Mouse (Mus musculus) heart, adult 2 months (tissue): ENCODE measurements at regions not wholly inside any gene's neighbourhood (a gene's known extent, or its start where the extent isn't known, plus 50 kb on each side); places are given as distances from the start of the nearest gene placed in this dataset.
A peak's percentile ranks its signal among the peaks of the same experiment; 100 is the strongest.

Experiments
- DNase-seq, 2 experiments: peaks; one replicate each; pipeline ENCODE4 v3.0.0; 2021
- H3K27ac ChIP-seq: fragments of 200-600 bp; 2 replicates; pipeline ENCODE4 v1.8.1; 2022
- H3K27me3 ChIP-seq: fragments of 200-500 bp; 2 replicates; pipeline ENCODE4 v1.6.1; 2012; ENCODE audit warnings: mild to moderate bottlenecking, low read length, inconsistent platforms, mixed read lengths; ENCODE audit not compliant: control insufficient read depth, insufficient read depth
- H3K36me3 ChIP-seq: fragments of 200-500 bp; 2 replicates; pipeline ENCODE4 v1.6.1; 2012; ENCODE audit warnings: low read length, inconsistent platforms; ENCODE audit not compliant: control insufficient read depth, insufficient read depth
- H3K4me1 ChIP-seq: fragments of 200-500 bp; 2 replicates; pipeline ENCODE4 v1.6.1; 2011; ENCODE audit warnings: low read length; ENCODE audit not compliant: control insufficient read depth, insufficient read depth
- H3K4me3 ChIP-seq: fragments of 200-600 bp; 2 replicates; pipeline ENCODE4 v1.8.1; 2022
- H3K79me2 ChIP-seq: fragments of 200-500 bp; replicated peaks from 2 replicates; pipeline ENCODE4 v1.6.1; 2012; ENCODE audit warnings: mild to moderate bottlenecking, inconsistent platforms, low read length, moderate library complexity, mixed read lengths; ENCODE audit not compliant: control insufficient read depth, insufficient read depth
- H3K9ac ChIP-seq: fragments of 200-500 bp; 2 replicates; pipeline ENCODE4 v1.6.1; 2012; ENCODE audit warnings: low read depth, mild to moderate bottlenecking, control low read depth, inconsistent platforms, low read length, mixed read lengths
- CTCF ChIP-seq: fragments of 200-600 bp; IDR thresholded peaks from 2 replicates; pipeline ENCODE4 v1.8.1; 2022; ENCODE audit warnings: antibody characterized with exemption, mild to moderate bottlenecking, moderate library complexity
- EP300 ChIP-seq: fragments of 200-500 bp; IDR thresholded peaks from 2 replicates; pipeline ENCODE4 v1.6.1; 2011; ENCODE audit warnings: low read depth, low read length, control low read depth; ENCODE audit not compliant: insufficient read depth
- POLR2A ChIP-seq: fragments of 200-500 bp; IDR thresholded peaks from 2 replicates; pipeline ENCODE4 v1.6.1; 2011; ENCODE audit warnings: mild to moderate bottlenecking, low read depth, low read length, control low read depth; ENCODE audit not compliant: insufficient read depth
- WGBS: fragments of 180-500 bp; shearing (Covaris S2); methylation state at CpG from one replicate; pipeline ENCODE4 v1.1.7; 2018; 5-methylcytosine and 5-hydroxymethylcytosine counted together
- intact Hi-C: fragments of 180-260 bp; cut with DNase I; formaldehyde crosslinking; loops from one replicate; pipeline ENCODE4 v1.15.1; 2025

GRCm38 (mm10) chr13:101013604-101014003 lies 180.4 kb upstream of the Slc30a5 start:
- H3K4me3 ChIP-seq = no peak overlapping the region
- no peak overlapping the region for H3K27ac ChIP-seq
- no peaks in the 10 kb centered on the region for H3K36me3 ChIP-seq
- DNase-seq = no peak
- no peaks in the 10 kb centered on the region for H3K27me3 ChIP-seq
- TF ChIP-seq CTCF (no peak), POLR2A (no peak)
- intact Hi-C loops = no loop called here
- no peak overlapping the region for H3K9ac ChIP-seq
- H3K79me2 ChIP-seq = no peaks in the 10 kb centered on the region
- WGBS = 85% methylated on average over 2 of the region's 2 CpGs
- no peaks in the 10 kb centered on the region for H3K4me1 ChIP-seq

GRCm38 (mm10) chr13:100990646-100991045 lies 157.4 kb upstream of the Slc30a5 start:
- Histone ChIP-seq H3K79me2 (no peaks in the 10 kb centered on the region), H3K4me3 (no peak overlapping the region), H3K27ac (no peak overlapping the region), H3K9ac (no peak overlapping the region), H3K27me3 (no peaks in the 10 kb centered on the region), H3K36me3 (no peaks in the 10 kb centered on the region), H3K4me1 (no peaks in the 10 kb centered on the region)
- DNase-seq = no peak
- intact Hi-C loops = no loop called here
- 81% methylated on average over 2 of the region's 2 CpGs for WGBS
- TF ChIP-seq POLR2A (no peak), EP300 (no peak), CTCF (no peak)

- intact Hi-C loops = no loop called here
- no peak overlapping the region for H3K9ac ChIP-seq
- 67% methylated on average over 13 of the region's 13 CpGs for WGBS
- no peak overlapping the region for H3K27ac ChIP-seq
- no peaks in the 10 kb centered on the region for H3K79me2 ChIP-seq
- H3K4me1 ChIP-seq = no peaks in the 10 kb centered on the region
- no peaks in the 10 kb centered on the region for H3K36me3 ChIP-seq
- TF ChIP-seq EP300 (no peak), POLR2A (no peak), CTCF (no peak)
- peak; percentile 6 to 18 for DNase-seq
- H3K27me3 ChIP-seq = no peaks in the 10 kb centered on the region
- H3K4me3 ChIP-seq = no peak overlapping the region
These were observed 155.7 kb upstream of the Slc30a5 start for GRCm38 (mm10) chr13:100988671-100989531.

DNA sequence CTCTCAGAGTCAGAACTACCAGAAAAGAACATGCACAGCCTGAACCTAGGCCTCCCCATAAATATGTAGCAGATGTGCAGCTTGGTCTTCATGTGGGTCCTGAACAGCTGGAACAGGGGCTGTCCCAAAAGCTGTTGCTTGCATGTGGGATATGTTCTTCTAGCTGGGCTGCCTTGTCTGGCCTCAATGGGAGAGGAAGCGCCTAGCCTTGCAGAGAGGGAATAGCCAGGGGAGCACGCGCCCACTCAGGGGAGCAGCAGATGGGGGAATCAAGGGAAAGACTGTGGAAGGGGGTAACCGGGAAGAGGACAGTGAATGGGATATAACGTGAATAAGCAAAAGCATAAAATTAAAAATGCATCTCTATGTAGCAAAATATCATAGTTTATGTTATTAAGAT lies 154.9 kb upstream of the Slc30a5 start:
- Histone ChIP-seq H3K4me1 (no peaks in the 10 kb centered on the region), H3K79me2 (no peaks in the 10 kb centered on the region), H3K27ac (no peak overlapping the region), H3K4me3 (no peak overlapping the region), H3K9ac (no peak overlapping the region), H3K36me3 (no peaks in the 10 kb centered on the region), H3K27me3 (no peaks in the 10 kb centered on the region)
- no peak for DNase-seq
- 94% methylated on average over 5 of the region's 5 CpGs for WGBS
- TF ChIP-seq POLR2A (no peak), EP300 (no peak), CTCF (no peak)
- intact Hi-C loops = no loop called here

DNA sequence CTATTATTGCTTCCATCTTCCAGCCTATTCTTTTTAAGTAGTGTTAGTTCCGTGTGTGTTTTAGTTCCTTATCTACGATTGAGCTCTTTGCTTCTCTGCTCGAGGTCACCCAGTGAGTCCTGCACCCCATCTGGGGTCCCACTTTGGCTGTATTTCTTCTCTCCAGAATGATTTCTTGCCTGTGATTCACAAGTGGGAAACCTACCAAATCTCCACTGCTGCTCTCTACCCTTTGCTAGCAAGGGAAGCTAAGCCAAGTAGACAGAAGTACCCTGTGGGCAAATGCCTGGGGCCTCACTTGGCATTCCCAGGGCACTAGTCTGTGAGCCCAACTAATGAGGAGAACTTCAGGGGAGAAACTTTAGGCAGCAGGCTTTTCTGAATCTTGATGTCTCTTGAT lies 142.5 kb upstream of the Slc30a5 start:
- no peak for DNase-seq
- H3K36me3 ChIP-seq = no peaks in the 10 kb centered on the region
- 27% methylated on average over 3 of the region's 3 CpGs for WGBS
- no peaks in the 10 kb centered on the region for H3K27me3 ChIP-seq
- intact Hi-C loops = no loop called here
- no peaks in the 10 kb centered on the region for H3K79me2 ChIP-seq
- H3K9ac ChIP-seq = no peak overlapping the region
- H3K27ac ChIP-seq = no peak overlapping the region
- no peaks in the 10 kb centered on the region; the same call in 1 of the 2 replicates for H3K4me1 ChIP-seq
- H3K4me3 ChIP-seq = no peak overlapping the region
- TF ChIP-seq POLR2A (no peak), CTCF (no peak), EP300 (no peak)
